Mouse (Mus musculus): ENCODE data around the gene Jtb. TPM values are rescaled to one million over a fixed set of nuclear protein-coding genes. Genes with fewer than 3 reads are reported as not detected.
A peak's percentile ranks its signal among the peaks of the same experiment; 100 is the strongest.

Jtb gene
- polyA plus RNA-seq, 1 experiment: 4.3 TPM

DNA sequence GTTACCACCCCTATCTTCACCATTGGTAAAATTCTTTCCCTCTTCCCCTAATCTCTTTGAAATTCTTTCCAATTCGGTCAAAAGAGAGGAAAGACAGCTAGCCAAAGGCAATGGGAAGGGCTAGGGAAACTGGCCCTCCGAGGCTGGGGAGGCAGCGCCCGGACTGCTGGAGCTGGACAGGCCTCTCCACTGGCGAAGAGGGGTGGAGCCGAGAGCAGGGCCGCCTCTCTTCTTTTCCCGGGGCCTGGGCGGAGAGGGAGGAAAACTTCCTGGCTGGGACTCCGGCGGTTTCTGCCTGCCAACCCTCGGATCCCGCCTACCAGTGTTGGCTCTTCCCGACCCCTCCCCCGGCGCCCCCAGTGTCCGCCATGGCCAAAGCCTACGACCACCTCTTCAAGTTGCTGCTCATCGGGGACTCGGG, 10.9 kb upstream of the Jtb start:
- Histone ChIP-seq H3K27me3 (ENCODE audit: control insufficient read depth) (0 out of 2 replicates have a peak, but pooled peaks cover 3% of the 10 kb centered on the region), H3K36me3 (ENCODE audit: control insufficient read depth) (no peaks in the 10 kb centered on the region), H3K9me3 (ENCODE audit: control insufficient read depth, low read length) (no peaks in the 10 kb centered on the region), H3K4me3 (replicated peaks) (peak overlapping the region; percentile 59), H3K4me1 (ENCODE audit: control insufficient read depth) (peaks cover 27% of the 10 kb centered on the region)
- TF ChIP-seq GATA1 (IDR thresholded peaks at IDR 0.05; ENCODE audit: low read length) (no peak), TAL1 (IDR thresholded peaks at IDR 0.05; ENCODE audit: low read length) (no peak)

DNA sequence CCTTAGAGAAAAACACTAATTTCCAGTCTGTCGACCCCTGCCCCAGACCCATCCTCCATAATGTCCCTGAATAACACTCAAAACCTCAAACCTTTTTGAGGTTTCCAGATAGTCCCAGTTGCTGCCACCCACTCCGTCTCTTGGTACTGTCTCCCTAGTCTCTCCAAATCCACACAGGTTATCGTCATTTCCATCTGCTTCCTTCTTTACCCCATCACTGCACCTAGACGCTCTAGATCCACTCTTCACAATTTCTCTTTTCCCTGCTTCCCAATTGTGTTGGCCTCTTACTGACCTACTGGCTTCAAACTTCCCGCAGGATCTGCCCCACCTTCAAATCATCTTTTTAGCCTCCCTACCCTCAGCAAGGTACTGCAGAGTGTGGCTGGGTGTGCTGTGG, 10.3 kb upstream of the Jtb start:
- Histone ChIP-seq H3K4me1 (ENCODE audit: control insufficient read depth) (peaks cover 27% of the 10 kb centered on the region), H3K4me3 (replicated peaks) (peak overlapping the region; percentile 59), H3K27me3 (ENCODE audit: control insufficient read depth) (0 out of 2 replicates have a peak, but pooled peaks cover 3% of the 10 kb centered on the region), H3K36me3 (ENCODE audit: control insufficient read depth) (no peaks in the 10 kb centered on the region), H3K9me3 (ENCODE audit: control insufficient read depth, low read length) (no peaks in the 10 kb centered on the region)
- TF ChIP-seq TAL1 (IDR thresholded peaks at IDR 0.05; ENCODE audit: low read length) (no peak), GATA1 (IDR thresholded peaks at IDR 0.05; ENCODE audit: low read length) (no peak)

DNA sequence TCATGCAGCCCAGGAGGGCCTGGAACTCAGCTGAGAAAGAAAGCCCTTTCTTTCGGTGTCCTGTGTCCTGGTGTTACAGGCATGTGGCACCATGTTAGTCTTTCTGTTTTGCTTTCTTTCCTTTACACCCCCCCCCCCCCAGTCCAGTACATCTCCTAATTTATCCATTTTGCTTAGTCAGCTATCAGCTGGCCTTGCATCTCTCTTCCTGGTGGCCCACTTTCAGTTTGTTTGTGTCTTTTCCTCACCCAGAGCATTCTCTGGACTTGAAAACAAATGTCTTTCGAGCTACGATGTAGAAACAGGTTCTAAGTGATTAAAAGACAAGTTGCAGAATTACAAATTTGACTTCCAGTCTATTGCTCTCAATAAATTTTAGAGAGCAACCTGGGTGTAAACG, 8.9 kb upstream of the Jtb start:
- H3K4me1 ChIP-seq (ENCODE audit: control insufficient read depth): peaks cover 27% of the 10 kb centered on the region
- H3K27me3 ChIP-seq (ENCODE audit: control insufficient read depth): 0 out of 2 replicates have a peak, but pooled peaks cover 3% of the 10 kb centered on the region
- H3K36me3 ChIP-seq (ENCODE audit: control insufficient read depth): no peaks in the 10 kb centered on the region
- TF ChIP-seq GATA1 (IDR thresholded peaks at IDR 0.05; ENCODE audit: low read length) (no peak), TAL1 (IDR thresholded peaks at IDR 0.05; ENCODE audit: low read length) (no peak)
- no peak overlapping the region for H3K4me3 ChIP-seq (replicated peaks)
- no peaks in the 10 kb centered on the region for H3K9me3 ChIP-seq (ENCODE audit: control insufficient read depth, low read length)

DNA sequence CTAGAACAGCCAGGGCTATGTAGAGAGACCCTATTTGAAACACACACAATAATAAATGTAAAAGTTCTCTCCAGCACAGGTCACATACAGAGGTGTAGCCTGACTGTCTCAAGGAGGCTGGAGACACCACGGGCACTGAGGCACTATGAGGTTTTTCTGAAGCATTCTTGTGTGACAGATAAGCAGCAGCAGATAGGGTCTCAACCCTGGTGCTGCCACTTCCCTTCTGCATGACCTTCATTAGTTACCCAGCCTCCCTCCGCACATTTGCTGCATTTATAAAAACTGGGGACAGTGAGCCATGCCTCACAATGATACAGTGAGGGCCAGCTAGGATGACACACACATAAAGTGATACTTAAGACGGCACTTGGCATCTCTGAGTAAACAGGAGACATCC, 8.5 kb upstream of the Jtb start:
- Histone ChIP-seq H3K4me1 (ENCODE audit: control insufficient read depth) (peaks cover 27% of the 10 kb centered on the region), H3K9me3 (ENCODE audit: control insufficient read depth, low read length) (no peaks in the 10 kb centered on the region), H3K4me3 (replicated peaks) (no peak overlapping the region), H3K36me3 (ENCODE audit: control insufficient read depth) (no peaks in the 10 kb centered on the region), H3K27me3 (ENCODE audit: control insufficient read depth) (0 out of 2 replicates have a peak, but pooled peaks cover 3% of the 10 kb centered on the region)
- TF ChIP-seq GATA1 (IDR thresholded peaks at IDR 0.05; ENCODE audit: low read length): no peak
- no peak for TF ChIP-seq TAL1 (IDR thresholded peaks at IDR 0.05; ENCODE audit: low read length)

DNA sequence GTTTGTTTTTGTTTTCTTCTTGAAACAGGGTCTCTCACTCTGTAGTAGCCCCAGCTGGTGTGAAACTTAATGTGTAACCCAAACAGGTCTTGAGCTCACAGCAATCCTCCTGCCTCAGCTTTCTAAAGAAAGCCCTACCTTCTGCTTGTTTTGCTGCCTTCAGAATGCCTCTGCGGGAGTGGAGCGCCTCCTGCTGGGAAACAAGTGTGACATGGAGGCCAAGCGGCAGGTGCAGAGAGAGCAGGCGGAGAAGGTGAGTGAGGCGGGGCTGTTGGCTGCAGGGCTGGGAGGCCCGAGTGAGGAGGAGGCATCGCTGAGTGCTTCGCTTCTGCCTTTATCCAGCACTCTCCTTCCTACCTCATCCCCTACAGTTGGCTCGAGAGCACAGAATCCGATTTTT, 7.1 kb upstream of the Jtb start:
- Histone ChIP-seq H3K36me3 (ENCODE audit: control insufficient read depth) (no peaks in the 10 kb centered on the region), H3K4me1 (ENCODE audit: control insufficient read depth) (peaks cover 27% of the 10 kb centered on the region), H3K4me3 (replicated peaks) (no peak overlapping the region), H3K9me3 (ENCODE audit: control insufficient read depth, low read length) (peaks cover 4% of the 10 kb centered on the region), H3K27me3 (ENCODE audit: control insufficient read depth) (peaks cover 3% of the 10 kb centered on the region; the same call in 1 of the 2 replicates)
- TF ChIP-seq GATA1 (IDR thresholded peaks at IDR 0.05; ENCODE audit: low read length): no peak
- no peak for TF ChIP-seq TAL1 (IDR thresholded peaks at IDR 0.05; ENCODE audit: low read length)

DNA sequence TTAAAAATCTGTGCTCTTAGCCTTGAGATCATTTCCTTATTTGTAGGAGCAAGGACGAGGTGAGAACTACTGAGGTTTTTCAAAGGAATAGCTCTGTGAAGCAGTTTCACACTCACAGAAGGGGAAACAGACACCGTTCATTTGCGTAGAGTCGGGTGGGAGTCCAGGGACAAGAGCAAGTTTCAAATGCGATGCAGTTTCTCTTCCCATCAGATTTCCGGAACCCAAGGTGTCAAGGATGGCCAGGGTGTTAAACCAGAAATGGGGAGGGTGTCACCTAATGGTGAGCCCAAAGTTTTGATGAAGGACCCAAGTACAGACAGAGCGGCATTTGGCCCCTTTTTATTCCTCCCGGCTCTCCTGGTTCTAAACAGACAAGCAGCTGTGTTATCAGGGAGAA, 322 bp upstream of the Jtb start:
- Histone ChIP-seq H3K27me3 (ENCODE audit: control insufficient read depth) (no peaks in the 10 kb centered on the region; the same call in 1 of the 2 replicates), H3K9me3 (ENCODE audit: control insufficient read depth, low read length) (peaks cover 4% of the 10 kb centered on the region), H3K4me1 (ENCODE audit: control insufficient read depth) (peaks cover 22% of the 10 kb centered on the region), H3K4me3 (replicated peaks) (peak overlapping the region; percentile 81), H3K36me3 (ENCODE audit: control insufficient read depth) (peaks cover 19% of the 10 kb centered on the region)
- TF ChIP-seq GATA1 (IDR thresholded peaks at IDR 0.05; ENCODE audit: low read length) (no peak), TAL1 (IDR thresholded peaks at IDR 0.05; ENCODE audit: low read length) (no peak)

DNA sequence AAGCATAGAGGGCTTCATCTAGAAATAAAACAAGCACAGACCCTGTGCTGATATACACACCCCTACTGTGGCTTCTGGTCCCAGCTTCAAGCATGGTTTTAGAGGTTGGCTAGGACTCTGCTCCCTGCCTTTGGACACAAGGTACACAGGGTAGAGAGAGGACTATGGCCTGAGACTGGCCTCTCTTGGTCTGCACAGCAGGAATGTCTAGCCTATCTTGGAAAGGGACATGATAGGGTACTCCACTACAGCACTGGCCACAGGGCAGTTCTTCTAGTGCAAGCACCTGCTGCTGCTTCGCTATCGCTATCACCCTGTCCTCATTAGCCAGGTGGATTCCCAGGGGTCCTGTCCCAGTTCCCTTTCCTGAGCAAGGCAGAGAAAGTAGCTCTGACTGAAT, 9.9 kb downstream of the Jtb start:
- H3K4me3 ChIP-seq (replicated peaks): no peak overlapping the region
- H3K9me3 ChIP-seq (ENCODE audit: control insufficient read depth, low read length): no peaks in the 10 kb centered on the region
- no peaks in the 10 kb centered on the region for H3K36me3 ChIP-seq (ENCODE audit: control insufficient read depth)
- TF ChIP-seq GATA1 (IDR thresholded peaks at IDR 0.05; ENCODE audit: low read length) (no peak), TAL1 (IDR thresholded peaks at IDR 0.05; ENCODE audit: low read length) (no peak)
- H3K4me1 ChIP-seq (ENCODE audit: control insufficient read depth): peaks cover 26% of the 10 kb centered on the region
- H3K27me3 ChIP-seq (ENCODE audit: control insufficient read depth): no peaks in the 10 kb centered on the region

DNA sequence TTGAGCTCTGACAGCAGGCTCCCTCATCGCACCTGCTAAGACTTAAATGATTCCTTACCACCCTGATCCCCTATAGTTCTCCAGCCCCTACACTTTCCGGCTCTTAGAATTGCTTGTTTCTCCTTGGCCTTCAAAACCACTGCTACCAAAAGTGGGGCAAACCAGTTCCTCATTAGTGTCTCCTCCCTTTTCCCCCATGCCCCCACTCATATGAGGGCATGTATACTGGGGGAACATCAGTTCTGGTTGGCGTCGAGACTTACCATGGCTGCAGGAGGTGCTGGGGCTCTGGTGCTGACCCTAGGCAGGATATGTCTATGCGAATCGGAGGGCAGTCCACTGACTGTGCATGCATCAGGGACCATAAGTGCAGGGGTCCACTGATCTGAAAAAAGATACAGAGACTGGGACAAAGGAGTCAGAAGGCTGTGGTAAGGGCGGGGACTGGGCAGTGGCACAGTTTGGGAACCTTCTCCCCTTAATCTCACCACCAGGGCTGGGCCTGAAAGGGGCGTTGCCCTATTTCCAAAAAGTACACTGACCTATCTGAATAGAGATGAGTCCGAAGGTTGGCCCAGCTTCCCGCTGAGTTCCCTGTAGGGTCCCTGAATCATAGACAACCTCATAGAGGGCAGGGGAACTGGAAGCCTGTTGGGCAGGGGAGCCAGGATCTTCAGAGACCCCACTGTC, 10.4 kb downstream of the Jtb start:
- TF ChIP-seq TAL1 (IDR thresholded peaks at IDR 0.05; ENCODE audit: low read length) (no peak), GATA1 (IDR thresholded peaks at IDR 0.05; ENCODE audit: low read length) (no peak)

DNA sequence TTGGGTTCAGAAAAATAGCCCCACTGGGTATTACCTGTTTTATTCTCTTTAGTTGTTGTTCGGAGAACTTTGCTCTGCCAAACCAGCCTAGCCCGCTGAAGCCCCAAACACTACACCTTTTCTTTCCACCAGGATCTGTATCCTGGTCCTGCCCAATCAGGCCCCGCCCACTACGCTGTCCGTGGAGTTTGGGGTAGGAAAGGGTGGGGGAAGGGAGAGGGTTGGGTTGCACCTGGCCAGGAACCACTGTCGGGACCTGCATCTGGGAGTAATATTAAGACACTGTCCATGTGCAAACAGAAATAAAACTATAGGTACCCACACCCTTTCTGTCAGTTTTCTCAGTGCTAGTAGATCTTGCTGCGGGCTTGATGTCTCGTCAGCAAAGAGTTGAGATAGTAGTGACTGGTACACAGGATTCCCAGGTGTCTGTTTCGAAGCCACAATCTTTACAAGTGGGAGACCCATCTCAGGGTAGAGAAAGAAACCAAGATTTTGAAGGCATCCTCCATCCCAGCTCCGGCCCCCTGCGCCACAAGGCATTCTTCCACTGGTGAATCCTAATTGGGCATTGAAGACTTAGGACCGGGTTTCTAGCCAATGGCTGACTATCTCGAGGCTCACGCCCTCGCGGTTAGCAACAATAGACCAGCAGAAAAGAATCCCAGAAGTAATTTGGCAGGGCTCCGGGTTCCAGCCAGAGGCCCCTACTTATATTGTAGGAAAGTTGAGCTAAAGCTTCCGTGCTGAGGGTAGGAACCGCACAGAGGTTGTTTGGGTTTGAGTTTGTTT, 11.8 kb downstream of the Jtb start, which contains the start of gene Creb3l4:
TSS of gene Creb3l4 (minus strand) at position 529 of the 792 bp plus-strand sequence.
- TF ChIP-seq GATA1 (IDR thresholded peaks at IDR 0.05; ENCODE audit: low read length) (no peak), TAL1 (IDR thresholded peaks at IDR 0.05; ENCODE audit: low read length) (no peak)
- H3K4me1 ChIP-seq (ENCODE audit: control insufficient read depth): peaks cover 35% of the 10 kb centered on the region
- no peaks in the 10 kb centered on the region for H3K27me3 ChIP-seq (ENCODE audit: control insufficient read depth)
- H3K9me3 ChIP-seq (ENCODE audit: control insufficient read depth, low read length): no peaks in the 10 kb centered on the region
- peak within 1 kb of the TSS; percentile 40 for H3K4me3 ChIP-seq (replicated peaks)
- H3K36me3 ChIP-seq (ENCODE audit: control insufficient read depth): no peaks in the 10 kb centered on the region

More for the DNA sequence above, 10.4 kb downstream of the Jtb start:
- H3K4me1 ChIP-seq (ENCODE audit: control insufficient read depth): peaks cover 28% of the 10 kb centered on the region
- no peaks in the 10 kb centered on the region for H3K36me3 ChIP-seq (ENCODE audit: control insufficient read depth)
- no peaks in the 10 kb centered on the region for H3K27me3 ChIP-seq (ENCODE audit: control insufficient read depth)
- H3K4me3 ChIP-seq (replicated peaks): no peak overlapping the region
- no peaks in the 10 kb centered on the region for H3K9me3 ChIP-seq (ENCODE audit: control insufficient read depth, low read length)

All from erythroblast, embryonic 14.5 days (primary cell).